Mouse (Mus musculus): ENCODE data around the gene Zfp239. TPM values are rescaled to one million over a fixed set of nuclear protein-coding genes. Genes with fewer than 3 reads are reported as not detected.
A peak's percentile ranks its signal among the peaks of the same experiment; 100 is the strongest.

Zfp239 gene
- polyA plus RNA-seq, 1 experiment from 2014 or later = 12.4 TPM

- Histone ChIP-seq H3K4me1 (replicated peaks) (peaks cover 9% of the 10 kb centered on the region), H3K27me3 (no peaks in the 10 kb centered on the region), H3K4me2 (no peak overlapping the region), H3K9me3 (no peaks in the 10 kb centered on the region), H3K36me3 (no peaks in the 10 kb centered on the region), H3K9ac (no peak overlapping the region), H3K4me3 (no peak overlapping the region), H3K27ac (replicated peaks) (no peak overlapping the region)
- 75% methylated on average over 9 of the region's 9 CpGs for WGBS
- ATAC-seq (ENCODE audit: low read depth) = no peak
These were observed 39.9 kb downstream of the Zfp239 start for GRCm38 (mm10) chr6:117901510-117902402.

GRCm38 (mm10) chr6:117902556-117902955 is 40.7 kb downstream of the Zfp239 start:
- no peaks in the 10 kb centered on the region for H3K9me3 ChIP-seq
- H3K36me3 ChIP-seq = no peaks in the 10 kb centered on the region
- H3K4me3 ChIP-seq = no peak overlapping the region
- ATAC-seq (ENCODE audit: low read depth) = no peak
- H3K27ac ChIP-seq (replicated peaks) = no peak overlapping the region
- 85% methylated on average over 4 of the region's 4 CpGs for WGBS
- H3K9ac ChIP-seq = no peak overlapping the region
- H3K27me3 ChIP-seq = no peaks in the 10 kb centered on the region
- no peak overlapping the region for H3K4me2 ChIP-seq
- peaks cover 9% of the 10 kb centered on the region for H3K4me1 ChIP-seq (replicated peaks)

- H3K9me3 ChIP-seq = no peaks in the 10 kb centered on the region
- no peak for ATAC-seq (ENCODE audit: low read depth)
- H3K4me1 ChIP-seq (replicated peaks) = peaks cover 21% of the 10 kb centered on the region
- no peaks in the 10 kb centered on the region for H3K27me3 ChIP-seq
- H3K4me3 ChIP-seq = no peak overlapping the region
- no peak overlapping the region for H3K27ac ChIP-seq (replicated peaks)
- 0 out of 2 replicates have a peak overlapping the region, but pooled peaks have one; percentile 8 for H3K9ac ChIP-seq
- H3K36me3 ChIP-seq = no peaks in the 10 kb centered on the region
- 75% methylated on average over 3 of the region's 3 CpGs for WGBS
- no peak overlapping the region for H3K4me2 ChIP-seq
These were observed 41.9 kb downstream of the Zfp239 start for GRCm38 (mm10) chr6:117903836-117904235.

- Histone ChIP-seq H3K4me1 (replicated peaks) (peaks cover 33% of the 10 kb centered on the region), H3K4me3 (peak overlapping the region; percentile 95), H3K9me3 (no peaks in the 10 kb centered on the region), H3K36me3 (no peaks in the 10 kb centered on the region), H3K4me2 (peak overlapping the region; percentile 62), H3K9ac (peak overlapping the region; percentile 74), H3K27me3 (no peaks in the 10 kb centered on the region), H3K27ac (replicated peaks) (peak overlapping the region; percentile 78; the same call in 1 of the 2 replicates)
- 26% methylated on average over 4 of the region's 4 CpGs for WGBS
- no peak for ATAC-seq (ENCODE audit: low read depth)
These were observed 43.5 kb downstream of the Zfp239 start for GRCm38 (mm10) chr6:117905260-117905930.

- no peaks in the 10 kb centered on the region for H3K27me3 ChIP-seq
- peak overlapping the region; percentile 74 for H3K9ac ChIP-seq
- H3K27ac ChIP-seq (replicated peaks) = peak overlapping the region; percentile 78
- ATAC-seq (ENCODE audit: low read depth) = peak; percentile 54
- peaks cover 33% of the 10 kb centered on the region for H3K4me1 ChIP-seq (replicated peaks)
- H3K4me2 ChIP-seq = peak overlapping the region; percentile 62
- H3K4me3 ChIP-seq = peak overlapping the region; percentile 95
- H3K9me3 ChIP-seq = no peaks in the 10 kb centered on the region
- no peaks in the 10 kb centered on the region for H3K36me3 ChIP-seq
- WGBS = under 1% methylated on average over 25 of the region's 25 CpGs
These were observed 44.2 kb downstream of the Zfp239 start for GRCm38 (mm10) chr6:117906015-117906531.

- Histone ChIP-seq H3K36me3 (no peaks in the 10 kb centered on the region), H3K4me2 (peak overlapping the region; percentile 97), H3K9me3 (no peaks in the 10 kb centered on the region), H3K27ac (replicated peaks) (peak overlapping the region; percentile 91), H3K27me3 (no peaks in the 10 kb centered on the region), H3K4me1 (replicated peaks) (peaks cover 33% of the 10 kb centered on the region), H3K4me3 (peak overlapping the region; percentile 95), H3K9ac (peak overlapping the region; percentile 94)
- ATAC-seq (ENCODE audit: low read depth) = peak; percentile 99
- WGBS = under 1% methylated on average over 57 of the region's 68 CpGs
These were observed 44.8 kb downstream of the Zfp239 start for GRCm38 (mm10) chr6:117906590-117907271.

- Histone ChIP-seq H3K4me3 (peak overlapping the region; percentile 95), H3K27ac (replicated peaks) (peak overlapping the region; percentile 91), H3K9ac (peak overlapping the region; percentile 94), H3K4me2 (peak overlapping the region; percentile 97), H3K36me3 (no peaks in the 10 kb centered on the region), H3K9me3 (no peaks in the 10 kb centered on the region), H3K27me3 (no peaks in the 10 kb centered on the region), H3K4me1 (replicated peaks) (peaks cover 33% of the 10 kb centered on the region)
- ATAC-seq (ENCODE audit: low read depth) = peak; percentile 46
- 1% methylated on average over 74 of the region's 77 CpGs for WGBS
These were observed 45.5 kb downstream of the Zfp239 start for GRCm38 (mm10) chr6:117907301-117907978.

- ATAC-seq (ENCODE audit: low read depth) = no peak
- Histone ChIP-seq H3K4me3 (peak overlapping the region; percentile 95), H3K27me3 (no peaks in the 10 kb centered on the region), H3K27ac (replicated peaks) (peak overlapping the region; percentile 91), H3K9ac (peak overlapping the region; percentile 94), H3K9me3 (no peaks in the 10 kb centered on the region), H3K4me1 (replicated peaks) (peaks cover 33% of the 10 kb centered on the region), H3K36me3 (no peaks in the 10 kb centered on the region), H3K4me2 (peak overlapping the region; percentile 97)
- under 1% methylated on average over 26 of the region's 26 CpGs for WGBS
These were observed 46.1 kb downstream of the Zfp239 start for GRCm38 (mm10) chr6:117907979-117908355.

GRCm38 (mm10) chr6:117908424-117908900 is 46.6 kb downstream of the Zfp239 start:
- ATAC-seq (ENCODE audit: low read depth) = no peak
- Histone ChIP-seq H3K4me1 (replicated peaks) (peaks cover 33% of the 10 kb centered on the region), H3K9ac (peak overlapping the region; percentile 94), H3K4me3 (peak overlapping the region; percentile 95), H3K36me3 (no peaks in the 10 kb centered on the region), H3K4me2 (peak overlapping the region; percentile 97), H3K27ac (replicated peaks) (no peak overlapping the region), H3K27me3 (no peaks in the 10 kb centered on the region), H3K9me3 (no peaks in the 10 kb centered on the region)
- under 1% methylated on average over 14 of the region's 14 CpGs for WGBS

GRCm38 (mm10) chr6:117910120-117910661 is 48.3 kb downstream of the Zfp239 start:
- no peak for ATAC-seq (ENCODE audit: low read depth)

GRCm38 (mm10) chr6:117914541-117914940 is 52.6 kb downstream of the Zfp239 start:
- H3K27me3 ChIP-seq = no peaks in the 10 kb centered on the region
- H3K4me1 ChIP-seq (replicated peaks) = peaks cover 34% of the 10 kb centered on the region
- no peak for ATAC-seq (ENCODE audit: low read depth)
- H3K27ac ChIP-seq (replicated peaks) = no peak overlapping the region
- no peak overlapping the region for H3K9ac ChIP-seq
- H3K4me3 ChIP-seq = no peak overlapping the region
- H3K4me2 ChIP-seq = no peak overlapping the region
- no peaks in the 10 kb centered on the region for H3K9me3 ChIP-seq
- H3K36me3 ChIP-seq = no peaks in the 10 kb centered on the region

More at GRCm38 (mm10) chr6:117910120-117910661, 48.3 kb downstream of the Zfp239 start:
- Histone ChIP-seq H3K36me3 (no peaks in the 10 kb centered on the region), H3K27ac (replicated peaks) (no peak overlapping the region), H3K9me3 (no peaks in the 10 kb centered on the region), H3K27me3 (no peaks in the 10 kb centered on the region), H3K4me3 (no peak overlapping the region), H3K4me2 (no peak overlapping the region), H3K9ac (no peak overlapping the region), H3K4me1 (replicated peaks) (peaks cover 33% of the 10 kb centered on the region)
- 83% methylated on average over 6 of the region's 6 CpGs for WGBS
